ENCODE assay signal across 9 mouse cellular contexts in the genomic region with DNA sequence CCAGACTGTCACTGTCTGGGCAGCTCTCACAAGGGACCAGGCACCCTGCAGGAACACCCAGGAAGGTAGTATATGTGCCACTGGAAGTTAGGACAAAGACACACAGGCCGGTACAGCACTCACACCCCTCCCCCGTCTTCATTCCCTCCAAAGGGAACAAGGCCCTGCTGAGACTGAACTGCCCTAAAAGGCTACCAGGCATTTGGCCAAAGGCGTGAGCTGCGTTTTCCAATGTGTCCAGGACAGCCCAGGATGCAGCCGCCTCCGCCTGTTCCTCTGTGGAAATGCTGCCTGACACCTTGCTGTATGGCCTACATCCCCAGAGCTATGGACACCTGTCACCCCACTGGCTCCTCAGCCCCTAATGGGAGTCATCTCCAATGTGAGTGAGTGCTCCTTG. TPM values are rescaled to one million over a fixed set of nuclear protein-coding genes. Genes with fewer than 3 reads are reported as not detected.
A peak's percentile ranks its signal among the peaks of the same experiment; 100 is the strongest.
DNase-seq lines count a peak whose midpoint lies in the region; TF ChIP-seq lines count a peak whose summit lies in the region.
"Had no signal": no experiment of that assay in that cellular context is flagged by ENCODE, and none has a peak within 500 bp of the region (broad histone marks: within the 10 kb centered on the region; RNA-seq: fewer than 3 reads in every experiment).

No protein-coding gene starts in this region.

- peaks cover 13% of the 10 kb centered on the region for H3K4me1 ChIP-seq in small intestine, adult 2 months (ENCODE audit: control insufficient read depth, insufficient read depth, insufficient read length, low read length)
- H3K4me1 ChIP-seq in thymus, adult 2 months (replicated peaks; ENCODE audit: control insufficient read depth, insufficient read depth, low read length), result peaks cover 54% of the 10 kb centered on the region

- H3K4me3 ChIP-seq in layer of hippocampus, adult 2 months, result no peak overlapping the region
- no peak overlapping the region for H3K4me3 ChIP-seq in small intestine, adult 2 months (ENCODE audit: low read depth, low read length)
- H3K4me3 ChIP-seq in thymus, adult 2 months (ENCODE audit: control insufficient read depth, insufficient read depth, low read length), result no peak overlapping the region
- H3K4me3 ChIP-seq: erythroblast, embryonic 14.5 days had no signal

- no peak for TF ChIP-seq CTCF in layer of hippocampus, adult 2 months (conservative IDR thresholded peaks at IDR 0.05)
- no peak for TF ChIP-seq CTCF in small intestine, adult 2 months (IDR thresholded peaks at IDR 0.05; ENCODE audit: extremely low read depth, insufficient read length, insufficient replicate concordance, low read depth, low read length)
- no peak for TF ChIP-seq CTCF in thymus, adult 2 months (IDR thresholded peaks at IDR 0.05; ENCODE audit: borderline replicate concordance, control insufficient read depth, extremely low read depth, insufficient read depth, low read length, poor library complexity)

- peak overlapping the region; percentile 23; the same call in 1 of the 2 replicates for H3K27ac ChIP-seq in layer of hippocampus, adult 2 months
- peak overlapping the region; percentile 81 for H3K27ac ChIP-seq in small intestine, adult 2 months (ENCODE audit: insufficient read depth, low read depth, low read length)
- no peak overlapping the region for H3K27ac ChIP-seq in thymus, adult 2 months (ENCODE audit: control insufficient read depth, insufficient read depth, low read length)

- H3K36me3 ChIP-seq in small intestine, adult 2 months (ENCODE audit: control insufficient read depth, insufficient read depth, low read length), result no peaks in the 10 kb centered on the region
- no peaks in the 10 kb centered on the region for H3K36me3 ChIP-seq in thymus, adult 2 months (ENCODE audit: control insufficient read depth, insufficient read depth, low read length)

- TF ChIP-seq POLR2A in small intestine, adult 2 months (IDR thresholded peaks at IDR 0.05; ENCODE audit: low read depth, low read length), result no peak
- TF ChIP-seq POLR2A in thymus, adult 2 months (IDR thresholded peaks at IDR 0.05; ENCODE audit: control insufficient read depth, extremely low read depth, insufficient read depth, low read length, poor library complexity), result no peak

- no peaks in the 10 kb centered on the region for H3K27me3 ChIP-seq in small intestine, adult 2 months (ENCODE audit: control insufficient read depth, insufficient read depth, low read length)
- no peaks in the 10 kb centered on the region for H3K27me3 ChIP-seq in thymus, adult 2 months (ENCODE audit: control insufficient read depth, insufficient read depth, low read length)

- DNase-seq in layer of hippocampus, adult 2 months (ENCODE audit: low spot score in 2 of 2), result no peak
- no peak for DNase-seq in layer of hippocampus, adult 11-12 months (ENCODE audit: low spot score)
- DNase-seq in cerebellum, adult 18-20 months, result peak; percentile 67 to 68
- DNase-seq in heart, adult 9 months (ENCODE audit: low spot score in 2 of 2), result peak; percentile 87 to 89
- DNase-seq in kidney, adult 9 months, result peak; percentile 60
- DNase-seq in retina, embryonic 14.5 days (ENCODE audit: low spot score), result no peak
- DNase-seq in thymus, adult 2 months, result no peak

- 67% methylated on average over 6 of the region's 6 CpGs for WGBS in small intestine, adult 2 months
- 89% methylated on average over 6 of the region's 6 CpGs for WGBS in thymus, adult 2 months

RNA-seq across cellular contexts. Expression of a gene that starts 31.3 kb away (rescaled TPM):
- 10 to 100 TPM; 13.4 to 13.6 TPM for total RNA-seq in layer of hippocampus, adult 2 months (2021)
- 3.4 and 6.0 TPM in 2 replicates for polyA plus RNA-seq in small intestine, adult 2 months (2012; rRNA removed)
- polyA plus RNA-seq in thymus, adult 2 months (2012; rRNA removed), result 15.5 and 16.8 TPM in 2 replicates

RNA-seq across cellular contexts. Expression of a gene that starts 42.2 kb away (rescaled TPM):
- 10 to 100 TPM; 13.4 to 13.7 TPM for total RNA-seq in layer of hippocampus, adult 2 months (2021)
- polyA plus RNA-seq in small intestine, adult 2 months (2012; rRNA removed), result 10.3 and 13.5 TPM in 2 replicates
- 48.4 and 51.8 TPM in 2 replicates for polyA plus RNA-seq in thymus, adult 2 months (2012; rRNA removed)

RNA-seq across cellular contexts. Expression of a gene that starts 50.3 kb away (rescaled TPM):
- total RNA-seq in layer of hippocampus, adult 2 months (2021), result not detected
- not detected in 2 replicates for polyA plus RNA-seq in small intestine, adult 2 months (2012; rRNA removed)
- polyA plus RNA-seq in thymus, adult 2 months (2012; rRNA removed), result not detected in 2 replicates
- polyA plus RNA-seq: erythroblast, embryonic 14.5 days had no signal

RNA-seq across cellular contexts. Expression of a gene that starts 52.8 kb away (rescaled TPM):
- total RNA-seq in layer of hippocampus, adult 2 months (2021), result 10 to 100 TPM in 1 of 2 experiments, 1 to 10 TPM in 1; 6.8 to 10.3 TPM
- 5.2 and 5.8 TPM in 2 replicates for polyA plus RNA-seq in small intestine, adult 2 months (2012; rRNA removed)
- 40.4 and 56.2 TPM in 2 replicates for polyA plus RNA-seq in thymus, adult 2 months (2012; rRNA removed)

Comparison
In these comparisons a context has a peak if more than half of its experiments do, and no peak if none do; other contexts are left out.
1. DNase-seq: peak in cerebellum, adult 18-20 months (2 of 2), heart, adult 9 months (2 of 2) and kidney, adult 9 months (single experiment); none in layer of hippocampus, adult 2 months (0 of 2), layer of hippocampus, adult 11-12 months (single experiment), retina, embryonic 14.5 days (single experiment) and thymus, adult 2 months (single experiment).